Mouse (Mus musculus) lung, postnatal 0 days (tissue): ENCODE data around the gene Dock4.

Experiments used
- CTCF ChIP-seq: IDR thresholded peaks from 2 replicates; pipeline ENCODE4 v1.5.1; 2016; ENCODE audit warnings: antibody characterized with exemption, mild to moderate bottlenecking
- EP300 ChIP-seq: IDR thresholded peaks from 2 replicates; pipeline ENCODE4 v1.6.1; 2016; ENCODE audit warnings: antibody characterized with exemption, mild to moderate bottlenecking, control low read depth

- TF ChIP-seq CTCF = no peak
- TF ChIP-seq EP300 = no peak
These were observed 40.5 kb downstream of the Dock4 start for GRCm38 (mm10) chr12:40486047-40486837.
